Mouse (Mus musculus) midbrain, embryonic 10.5 days (tissue): Measurements from ENCODE around the gene Nrap. TPM values are rescaled to one million over a fixed set of nuclear protein-coding genes. Genes with fewer than 3 reads are reported as not detected.

Source experiments
- DNase-seq: peaks from one replicate; pipeline ENCODE4 v3.0.0-alpha.2; 2017; ENCODE audit warnings: low spot score
- H3K27ac ChIP-seq: fragments of 300-500 bp; sonication (generic); replicated peaks from 2 replicates; pipeline ENCODE4 v1.5.1; 2016; ENCODE audit warnings: mild to moderate bottlenecking
- H3K27me3 ChIP-seq: fragments of 300-500 bp; sonication (generic); 2 replicates; pipeline ENCODE4 v1.6.1; 2016; ENCODE audit warnings: low read depth, mild to moderate bottlenecking; ENCODE audit not compliant: poor library complexity, severe bottlenecking
- H3K36me3 ChIP-seq: fragments of 300-500 bp; sonication (generic); 2 replicates; pipeline ENCODE4 v1.6.1; 2016; ENCODE audit warnings: mild to moderate bottlenecking, moderate library complexity
- H3K4me1 ChIP-seq: fragments of 300-500 bp; sonication (generic); 2 replicates; pipeline ENCODE4 v1.6.1; 2016
- H3K4me3 ChIP-seq: fragments of 300-500 bp; sonication (generic); 2 replicates; pipeline ENCODE4 v1.5.1; 2016; ENCODE audit warnings: mild to moderate bottlenecking, moderate library complexity
- H3K9me3 ChIP-seq: fragments of 300-500 bp; sonication (generic); replicated peaks from 2 replicates; pipeline ENCODE4 v1.6.1; 2016; ENCODE audit warnings: mild to moderate bottlenecking
- WGBS: fragments of 180-500 bp; shearing (Covaris S2); methylation state at CpG from one replicate; pipeline ENCODE4 v1.1.7; 2016; 5-methylcytosine and 5-hydroxymethylcytosine counted together
- polyA plus RNA-seq: library from polyadenylated mRNA; unstranded; fragments of >200 nt; fragmentation: Nextera tagmentation; extraction: Ambion mirVana; gene quantifications from 2 replicates; pipeline ENCODE4 v1.2.1, GENCODE M21; 2016

The Nrap gene
- polyA plus RNA-seq, 1 experiment from 2014 or later: 0.06 TPM

DNA sequence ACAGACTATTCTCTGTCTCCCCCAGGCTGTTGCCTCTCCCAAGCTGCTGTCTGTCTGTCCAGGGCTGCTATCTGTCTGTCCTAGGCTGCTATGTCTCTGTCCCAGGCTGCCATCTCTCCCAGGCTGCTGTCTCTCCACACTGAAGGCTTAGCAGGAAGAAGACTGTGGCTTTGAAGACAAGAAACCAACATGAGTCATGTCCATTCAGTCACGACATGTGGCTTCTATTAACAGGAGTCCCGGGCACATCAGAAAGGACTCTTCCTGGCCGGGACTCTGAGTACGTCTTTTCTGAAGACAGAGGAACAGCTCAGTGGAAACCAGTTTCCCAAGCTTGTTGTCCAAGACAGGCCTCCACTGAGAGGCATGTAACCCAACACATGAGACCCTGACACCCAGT is 104.6 kb downstream of the Nrap start:
- DNase-seq: no peak
- 72% methylated on average over 4 of the region's 4 CpGs for WGBS

DNA sequence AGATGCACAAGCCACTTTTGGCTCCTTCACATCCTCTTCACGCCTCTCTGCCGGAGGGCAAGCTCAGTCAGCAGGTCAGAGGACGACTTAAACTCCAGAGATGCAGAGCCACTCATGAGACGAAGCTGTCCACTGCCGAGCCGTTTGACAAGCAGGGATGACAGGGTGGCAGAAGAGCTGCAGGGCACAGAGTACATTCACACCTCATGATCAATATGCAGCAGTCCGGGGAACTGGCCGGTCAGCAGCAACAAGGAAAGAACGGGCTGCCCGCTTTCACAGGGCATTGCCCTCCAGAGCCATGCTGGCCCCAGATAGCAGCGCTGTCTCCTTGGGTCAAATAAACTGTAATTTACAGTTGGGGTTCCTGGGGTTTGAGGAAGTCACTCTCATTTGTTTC is 111.5 kb downstream of the Nrap start:
- no peaks in the 10 kb centered on the region for H3K36me3 ChIP-seq
- no peaks in the 10 kb centered on the region for H3K4me1 ChIP-seq
- 93% methylated on average over 11 of the region's 11 CpGs for WGBS
- no peak overlapping the region for H3K4me3 ChIP-seq
- DNase-seq: no peak
- H3K9me3 ChIP-seq: no peaks in the 10 kb centered on the region
- no peak overlapping the region for H3K27ac ChIP-seq
- H3K27me3 ChIP-seq: no peaks in the 10 kb centered on the region

More for the DNA sequence above, 104.6 kb downstream of the Nrap start:
- Histone ChIP-seq H3K4me3 (no peak overlapping the region), H3K4me1 (peaks cover 5% of the 10 kb centered on the region; the same call in 1 of the 2 replicates), H3K36me3 (no peaks in the 10 kb centered on the region), H3K9me3 (no peaks in the 10 kb centered on the region), H3K27me3 (peaks cover 2% of the 10 kb centered on the region; the same call in 1 of the 2 replicates), H3K27ac (no peak overlapping the region)

DNA sequence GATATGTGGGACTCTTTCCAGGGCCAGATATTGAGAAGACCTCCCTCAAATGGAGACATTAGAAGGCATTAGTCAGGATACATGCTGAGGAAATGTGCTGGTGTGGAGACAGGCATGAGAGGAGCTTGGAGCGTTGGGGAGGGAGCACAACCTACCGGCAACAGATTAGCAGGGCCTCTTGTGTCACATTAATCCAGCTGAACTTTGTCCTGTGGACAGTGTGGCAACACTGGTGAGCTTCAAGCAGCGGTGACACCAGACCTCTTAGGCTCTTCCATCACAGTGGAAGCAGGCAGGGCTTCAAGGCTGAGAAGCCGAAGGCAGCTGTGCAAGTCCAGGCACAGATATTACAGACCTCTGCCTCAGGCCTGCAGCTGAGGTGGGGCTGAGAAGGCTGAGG is 111.9 kb downstream of the Nrap start:
- no peaks in the 10 kb centered on the region for H3K27me3 ChIP-seq
- DNase-seq: no peak
- H3K36me3 ChIP-seq: no peaks in the 10 kb centered on the region
- H3K9me3 ChIP-seq: no peaks in the 10 kb centered on the region
- H3K27ac ChIP-seq: no peak overlapping the region
- 85% methylated on average over 4 of the region's 4 CpGs for WGBS
- H3K4me3 ChIP-seq: no peak overlapping the region
- H3K4me1 ChIP-seq: no peaks in the 10 kb centered on the region

DNA sequence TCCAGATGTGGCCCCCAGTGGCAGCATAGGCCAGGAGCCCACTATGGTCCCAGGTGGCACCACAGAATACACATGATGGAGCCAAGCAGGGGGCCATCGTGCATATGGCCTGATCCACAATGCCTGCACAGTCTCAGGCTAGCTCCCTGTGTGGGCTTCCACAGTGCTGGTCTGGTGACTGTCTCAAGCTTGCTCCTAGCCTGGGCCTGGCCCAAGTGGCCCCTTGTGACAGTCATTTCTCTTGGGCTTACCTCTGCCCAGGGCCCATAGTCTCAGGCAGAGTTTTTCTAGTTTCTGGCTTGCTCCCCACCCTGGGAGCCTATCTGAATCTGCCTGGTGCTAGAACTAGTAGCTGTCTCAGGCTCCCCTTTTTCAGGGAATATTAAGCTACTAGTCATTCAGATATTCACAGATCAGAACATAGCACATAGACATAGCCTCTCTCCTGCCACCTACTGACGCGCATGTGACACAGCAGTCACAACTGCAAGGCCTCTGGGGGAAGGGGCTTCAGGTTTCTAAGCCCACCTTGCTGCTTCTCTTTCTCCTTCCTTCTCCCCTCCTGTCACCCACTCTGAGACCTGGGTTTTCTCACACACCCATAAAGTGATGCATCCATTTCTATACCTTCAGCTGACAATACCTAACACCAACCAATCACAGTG is 112.6 kb downstream of the Nrap start:
- 57% methylated on average over 3 of the region's 3 CpGs for WGBS
- no peak for DNase-seq
- H3K4me3 ChIP-seq: no peak overlapping the region
- H3K27me3 ChIP-seq: no peaks in the 10 kb centered on the region
- no peaks in the 10 kb centered on the region for H3K36me3 ChIP-seq
- no peaks in the 10 kb centered on the region for H3K9me3 ChIP-seq
- no peaks in the 10 kb centered on the region for H3K4me1 ChIP-seq
- H3K27ac ChIP-seq: no peak overlapping the region

DNA sequence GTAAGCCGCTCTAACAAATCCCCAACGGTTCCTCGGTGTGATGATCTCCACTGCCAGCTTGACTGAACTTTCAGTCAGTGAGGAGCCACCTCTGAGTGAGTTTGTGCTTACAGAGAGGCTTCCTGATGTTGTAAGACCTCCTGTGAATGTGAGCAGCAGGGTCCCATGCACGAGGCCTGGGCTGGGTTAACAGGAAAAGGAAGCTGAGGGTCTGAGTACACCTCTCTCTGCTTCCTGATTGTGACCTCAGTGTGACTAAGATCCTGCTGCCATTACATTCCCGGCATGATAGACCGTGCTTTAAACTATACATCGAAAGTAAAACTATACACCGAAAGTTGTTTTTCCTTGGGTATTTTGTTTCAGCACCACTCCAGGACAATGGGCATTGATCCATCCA is 117.8 kb downstream of the Nrap start:
- Histone ChIP-seq H3K9me3 (no peaks in the 10 kb centered on the region), H3K36me3 (no peaks in the 10 kb centered on the region), H3K4me1 (no peaks in the 10 kb centered on the region), H3K27ac (no peak overlapping the region), H3K4me3 (no peak overlapping the region), H3K27me3 (no peaks in the 10 kb centered on the region)
- DNase-seq: no peak
- 88% methylated on average over 8 of the region's 8 CpGs for WGBS

Other genes with a start within 250 kb of the Nrap start
- gene Habp2, start 102.9 kb downstream of the Nrap start, polyA plus RNA-seq: 0.06 TPM in 1 of 2 replicates, not detected in the other
- gene Casp7, start 7.1 kb upstream of the Nrap start, polyA plus RNA-seq: 14.7 and 17.1 TPM in 2 replicates
- 0.16 TPM in 1 of 2 replicates, not detected in the other for gene Plekhs1, start 71.6 kb upstream of the Nrap start, polyA plus RNA-seq
- gene Dclre1a, start 158.2 kb upstream of the Nrap start, polyA plus RNA-seq: 16.5 and 17.8 TPM in 2 replicates
- 13.5 and 14.4 TPM in 2 replicates for gene Nhlrc2, start 158.2 kb upstream of the Nrap start, polyA plus RNA-seq